Mouse (Mus musculus) spleen, postnatal 36 days (tissue): ENCODE data around the gene Tfr2.
A peak's percentile ranks its signal among the peaks of the same experiment; 100 is the strongest.

ENCODE experiments used
- DNase-seq, 2 experiments: peaks; one replicate each; pipeline ENCODE4 v3.0.0; 2022; ENCODE audit warnings: low spot score in 2 of 2, mixed read lengths in 1 of 2

Tfr2 gene

GRCm38 (mm10) chr5:137537461-137537860 lies 32.2 kb upstream of the Tfr2 start:
- DNase-seq: no peak

- DNase-seq: no peak
Measured at GRCm38 (mm10) chr5:137539291-137539801, 30.3 kb upstream of the Tfr2 start.

GRCm38 (mm10) chr5:137540991-137541390 lies 28.6 kb upstream of the Tfr2 start:
- no peak for DNase-seq

DNA sequence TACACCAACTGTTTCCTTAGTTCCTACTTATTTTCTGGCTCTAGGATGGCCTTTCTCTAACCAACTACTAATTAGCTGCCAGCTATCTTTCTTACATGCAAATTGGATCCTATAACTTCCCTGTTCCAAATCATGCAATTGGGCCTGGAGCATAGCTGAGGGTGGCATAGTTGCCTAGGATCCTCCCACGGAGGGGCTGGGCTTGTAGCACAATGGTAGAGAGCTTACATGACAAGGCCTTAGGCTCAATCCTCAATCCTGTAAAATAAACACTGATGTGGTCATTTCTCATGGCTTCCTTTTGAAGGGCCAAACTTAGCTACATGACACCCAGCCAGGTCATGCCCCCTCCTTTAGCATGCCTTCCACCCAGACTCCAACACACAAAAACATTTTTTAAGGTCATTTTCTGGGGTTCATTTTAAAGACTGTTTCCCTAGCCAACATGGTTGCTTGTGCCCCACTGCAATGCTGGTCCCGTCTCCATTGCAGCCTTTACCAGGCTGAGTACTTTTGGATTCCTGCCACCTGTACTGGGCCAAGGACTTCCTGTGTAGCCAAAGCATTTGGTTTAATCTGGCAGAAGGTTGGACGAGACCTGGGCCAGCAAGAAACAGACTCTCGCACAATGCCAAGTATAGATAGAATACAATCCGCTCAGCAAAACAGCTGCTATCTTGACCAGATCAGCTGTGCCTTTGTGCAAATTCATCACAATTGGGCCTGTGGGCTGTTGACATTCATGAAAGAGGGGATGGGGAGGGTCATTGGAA lies 27.7 kb upstream of the Tfr2 start:
- DNase-seq: no peak

- DNase-seq: no peak
Measured at GRCm38 (mm10) chr5:137544926-137545325, 24.7 kb upstream of the Tfr2 start.

DNA sequence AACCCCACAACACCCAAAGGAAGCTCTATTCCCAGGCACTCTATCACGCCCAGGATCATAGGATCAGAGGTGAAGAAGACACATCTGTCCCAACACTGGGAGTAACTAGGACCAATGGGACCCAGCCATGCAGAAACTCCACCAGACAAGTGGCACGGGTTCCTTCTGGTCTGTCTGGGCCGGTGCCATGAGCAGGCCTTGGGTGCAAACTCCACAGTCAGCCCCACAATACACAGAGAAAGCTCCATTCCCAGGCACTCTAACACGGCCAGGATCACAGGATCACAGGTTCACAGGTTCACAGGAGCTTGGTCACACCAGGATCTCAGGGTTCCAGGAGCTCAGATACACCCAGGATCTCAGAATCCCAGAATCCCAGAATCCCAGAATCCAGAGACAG lies 24.0 kb upstream of the Tfr2 start:
- no peak for DNase-seq

GRCm38 (mm10) chr5:137549840-137550239 lies 19.8 kb upstream of the Tfr2 start:
- no peak for DNase-seq

DNA sequence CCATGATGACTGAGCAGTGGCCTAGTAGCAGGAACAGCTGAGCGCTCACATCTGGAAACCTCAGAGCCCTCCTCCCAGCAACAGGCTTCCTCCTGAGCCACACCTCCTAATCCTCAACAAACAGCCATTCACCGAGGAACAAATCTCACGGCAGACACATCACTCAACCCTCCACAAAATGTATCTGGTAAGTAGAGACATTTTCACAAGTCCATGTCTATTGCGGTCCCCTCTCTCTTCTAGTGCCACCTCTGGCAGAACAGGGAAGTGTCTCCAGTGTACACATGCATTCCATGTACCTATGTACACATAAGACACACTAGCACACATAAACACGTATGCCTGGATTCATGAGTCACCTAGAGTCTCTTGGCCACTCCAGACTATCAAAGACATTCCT lies 18.5 kb upstream of the Tfr2 start:
- no peak for DNase-seq

DNA sequence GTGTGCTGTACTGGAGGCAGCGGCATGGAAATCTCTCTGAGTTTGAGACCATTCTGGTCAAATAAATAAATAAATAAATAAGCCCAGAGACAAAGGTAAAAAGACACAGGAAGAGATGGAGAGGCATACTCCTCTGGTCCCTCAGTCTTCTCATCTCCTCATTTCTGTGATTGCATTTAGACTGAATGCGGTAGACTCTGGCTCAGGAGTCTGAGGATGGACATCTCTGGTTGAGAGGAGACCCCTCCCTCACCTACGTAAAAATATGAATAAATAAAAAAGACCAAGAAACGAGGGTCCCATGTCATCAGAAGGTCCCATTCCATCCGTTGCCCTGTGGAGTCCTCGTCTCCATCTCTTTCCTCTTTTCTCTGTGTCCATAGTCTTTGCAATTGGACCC lies 16.6 kb upstream of the Tfr2 start:
- no peak for DNase-seq

- peak in 1 of 2 experiments; percentile 17 for DNase-seq
Measured at GRCm38 (mm10) chr5:137553411-137553837, 16.2 kb upstream of the Tfr2 start, which contains the start of gene Actl6b. Gene Actl6b, plus strand, starts transcription at chr5:137553517.

DNA sequence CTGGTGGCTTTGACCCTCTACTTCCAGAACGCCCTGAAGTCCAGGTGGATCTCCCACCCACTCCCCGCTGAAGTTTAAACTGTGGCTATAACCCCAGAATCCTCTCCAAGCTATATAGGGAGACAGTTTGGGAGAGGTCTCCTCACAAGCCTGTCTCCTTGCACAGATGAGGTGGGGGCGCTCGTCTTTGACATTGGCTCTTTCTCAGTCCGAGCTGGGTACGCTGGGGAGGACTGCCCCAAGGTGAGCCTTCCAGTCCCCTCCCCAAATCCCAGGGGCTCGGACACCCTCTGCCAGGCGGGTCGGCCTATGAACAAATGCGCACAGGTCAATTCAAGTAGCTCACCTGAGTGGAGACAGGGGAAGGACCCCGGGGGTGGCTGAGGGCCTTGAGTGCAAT lies 15.7 kb upstream of the Tfr2 start:
- no peak for DNase-seq

- DNase-seq: no peak
Measured at GRCm38 (mm10) chr5:137561556-137561955, 8.1 kb upstream of the Tfr2 start.

GRCm38 (mm10) chr5:137562965-137563364 lies 6.7 kb upstream of the Tfr2 start:
- DNase-seq: no peak

DNA sequence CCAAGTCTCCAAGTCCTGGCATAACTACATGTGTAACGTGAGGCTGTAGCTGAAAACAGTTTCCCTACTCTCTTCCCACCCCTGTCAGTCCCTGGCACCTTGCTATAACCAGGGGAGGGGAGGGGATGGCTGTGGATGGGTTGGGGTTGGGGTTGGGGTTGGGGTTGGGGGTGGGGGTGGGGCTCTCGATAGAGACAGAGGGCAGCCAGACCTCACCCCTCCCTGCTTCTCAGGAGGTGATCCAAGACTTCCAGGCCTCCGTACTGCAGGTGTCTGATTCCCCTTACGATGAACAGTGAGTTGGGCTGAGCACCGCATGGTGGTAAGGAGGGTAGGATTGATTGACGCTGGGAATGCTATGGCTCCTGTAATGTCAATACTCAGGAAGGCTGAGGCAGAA lies 3.9 kb upstream of the Tfr2 start:
- DNase-seq: no peak

DNA sequence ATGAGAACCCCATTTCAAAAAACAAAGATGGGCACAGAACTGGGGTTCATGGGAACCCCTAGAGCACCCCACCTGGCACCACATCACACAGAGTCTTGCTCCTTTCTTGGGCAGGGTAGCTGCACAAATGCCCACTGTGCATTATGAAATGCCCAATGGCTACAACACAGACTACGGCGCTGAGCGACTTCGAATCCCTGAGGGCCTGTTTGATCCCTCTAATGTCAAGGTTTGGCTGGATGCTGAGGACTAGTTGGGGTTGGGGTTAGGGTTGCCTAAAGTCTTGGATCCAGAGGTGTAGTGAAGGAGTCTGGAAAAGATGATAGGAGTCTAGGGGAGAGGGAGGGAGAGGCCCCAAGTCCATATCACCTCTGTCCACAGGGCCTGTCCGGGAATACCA lies 3.2 kb upstream of the Tfr2 start:
- DNase-seq: no peak

- no peak for DNase-seq
Measured at GRCm38 (mm10) chr5:137568223-137568798, 1.3 kb upstream of the Tfr2 start.

- peak in 1 of 2 experiments; percentile 16 for DNase-seq
Measured at GRCm38 (mm10) chr5:137569031-137569430, 609 bp upstream of the Tfr2 start.

GRCm38 (mm10) chr5:137570181-137570580 lies 541 bp downstream of the Tfr2 start:
- DNase-seq: no peak

- DNase-seq: peak; percentile 52 to 70
Measured at GRCm38 (mm10) chr5:137570691-137571586, 1.3 kb downstream of the Tfr2 start.

- no peak for DNase-seq
Measured at GRCm38 (mm10) chr5:137574470-137574901, 4.8 kb downstream of the Tfr2 start.

DNA sequence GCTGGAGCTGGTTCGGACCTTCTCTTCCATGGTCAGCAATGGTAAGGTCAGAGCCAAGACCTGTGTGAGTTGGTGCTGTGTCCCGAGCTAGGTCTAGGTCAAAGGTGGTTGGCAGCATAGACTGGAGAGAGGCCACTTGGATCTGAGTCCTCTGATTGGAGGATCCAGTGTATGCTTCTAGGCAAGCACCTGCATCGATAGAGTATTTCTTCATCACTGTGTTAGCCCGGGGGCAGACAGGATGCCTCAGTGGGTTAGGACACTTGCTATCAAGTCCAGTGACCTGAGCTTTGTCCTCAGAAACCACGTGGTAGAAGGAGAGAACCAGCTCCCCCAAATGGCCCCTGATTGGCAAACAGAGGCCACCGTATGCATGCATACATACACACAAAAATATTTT lies 10.6 kb downstream of the Tfr2 start:
- no peak for DNase-seq

- no peak for DNase-seq
Measured at GRCm38 (mm10) chr5:137582702-137583101, 13.1 kb downstream of the Tfr2 start.
